Mouse (Mus musculus) bone marrow macrophage, adult 2 months (primary cell): ENCODE data around the gene Cryab.

Experiments
- CTCF ChIP-seq: IDR thresholded peaks from 2 replicates; pipeline ENCODE4 v1.5.1; 2012; ENCODE audit warnings: low read depth, mild to moderate bottlenecking, low read length, moderate library complexity
- POLR2A ChIP-seq: IDR thresholded peaks from 2 replicates; pipeline ENCODE4 v1.6.1; 2012; ENCODE audit warnings: mild to moderate bottlenecking, low read depth, low read length, borderline replicate concordance

GRCm38 (mm10) chr9:50727925-50728651, 23.0 kb upstream of the Cryab start:
- TF ChIP-seq CTCF, result no peak
- TF ChIP-seq POLR2A, result no peak
